Mouse (Mus musculus) heart, postnatal 0 days (tissue): ENCODE measurements around the gene Apbb1.

Source experiments
- CTCF ChIP-seq: IDR thresholded peaks from 2 replicates; pipeline ENCODE4 v1.5.1; 2016; ENCODE audit warnings: antibody characterized with exemption, control low read depth, low read depth
- EP300 ChIP-seq: IDR thresholded peaks from 2 replicates; pipeline ENCODE4 v1.6.1; 2016; ENCODE audit warnings: antibody characterized with exemption, low read depth

GRCm38 (mm10) chr7:105534162-105534561 is 47.3 kb downstream of the Apbb1 start:
- TF ChIP-seq CTCF, result peak; percentile 30
- TF ChIP-seq EP300, result no peak
